Mouse (Mus musculus) kidney, embryonic 14.5 days (tissue): Measurements from ENCODE around the gene Gm20604. TPM values are rescaled to one million over a fixed set of nuclear protein-coding genes. Genes with fewer than 3 reads are reported as not detected.

Source experiments
- ATAC-seq: fragments of 200-750 bp; cut with Nextera tagmentation; 2 replicates; pipeline ENCODE4 v1.8.0; 2017; ENCODE audit warnings: moderate number of reproducible peaks, mild to moderate bottlenecking, moderate TSS enrichment, moderate library complexity; ENCODE audit not compliant: low FRiP score, low TSS enrichment
- H3K27ac ChIP-seq: fragments of 300-500 bp; sonication (generic); 2 replicates; pipeline ENCODE4 v1.5.1; 2014; ENCODE audit warnings: low read depth, mild to moderate bottlenecking, low read length, moderate library complexity, mixed read lengths
- H3K27me3 ChIP-seq: fragments of 300-500 bp; sonication (generic); 2 replicates; pipeline ENCODE4 v1.6.1; 2014; ENCODE audit warnings: mild to moderate bottlenecking, low read length; ENCODE audit not compliant: control insufficient read depth, insufficient read depth
- H3K36me3 ChIP-seq: fragments of 300-500 bp; sonication (generic); 2 replicates; pipeline ENCODE4 v1.6.1; 2014; ENCODE audit warnings: low read length, mixed read lengths; ENCODE audit not compliant: control insufficient read depth, insufficient read depth
- H3K4me1 ChIP-seq: fragments of 300-500 bp; sonication (generic); 2 replicates; pipeline ENCODE4 v1.6.1; 2014; ENCODE audit warnings: low read length, mixed read lengths; ENCODE audit not compliant: control insufficient read depth, insufficient read depth
- H3K4me2 ChIP-seq: fragments of 300-500 bp; sonication (generic); replicated peaks from 2 replicates; pipeline ENCODE4 v1.6.1; 2014; ENCODE audit warnings: low read depth, mild to moderate bottlenecking, low read length
- H3K4me3 ChIP-seq: fragments of 300-500 bp; sonication (generic); 2 replicates; pipeline ENCODE4 v1.5.1; 2014; ENCODE audit warnings: mild to moderate bottlenecking, low read length
- H3K9ac ChIP-seq: fragments of 300-500 bp; sonication (generic); 2 replicates; pipeline ENCODE4 v1.6.1; 2014; ENCODE audit warnings: low read depth, mild to moderate bottlenecking, low read length, moderate library complexity
- H3K9me3 ChIP-seq: fragments of 300-500 bp; sonication (generic); 2 replicates; pipeline ENCODE4 v1.6.1; 2016; ENCODE audit warnings: low read length; ENCODE audit not compliant: control insufficient read depth
- WGBS: fragments of 180-500 bp; shearing (Covaris S2); extraction: QIAGEN DNeasy Blood & Tissue Kit; methylation state at CpG from one replicate; pipeline ENCODE4 v1.1.7; 2014; 5-methylcytosine and 5-hydroxymethylcytosine counted together
- polyA plus RNA-seq: library from polyadenylated mRNA; unstranded; fragments of >200 nt; fragmentation: Nextera tagmentation; extraction: Ambion mirVana; gene quantifications from 2 replicates; pipeline ENCODE4 v1.2.1, GENCODE M21; 2014

Gene Gm20604
- polyA plus RNA-seq, 1 experiment from 2014 or later, result 25.8 TPM

- Histone ChIP-seq H3K9ac (no peak overlapping the region), H3K36me3 (peaks cover 14% of the 10 kb centered on the region; the same call in 1 of the 2 replicates), H3K27me3 (no peaks in the 10 kb centered on the region), H3K4me3 (no peak overlapping the region), H3K4me1 (peaks cover 9% of the 10 kb centered on the region; the same call in 1 of the 2 replicates), H3K4me2 (no peak overlapping the region), H3K9me3 (no peaks in the 10 kb centered on the region), H3K27ac (no peak overlapping the region)
- 92% methylated on average over 3 of the region's 3 CpGs for WGBS
- no peak for ATAC-seq
These were observed 10.2 kb downstream of the Gm20604 start for GRCm38 (mm10) chr12:102748256-102748655.

- Histone ChIP-seq H3K36me3 (peaks cover 14% of the 10 kb centered on the region; the same call in 1 of the 2 replicates), H3K9ac (peak overlapping the region; percentile 85; the same call in 1 of the 2 replicates), H3K27ac (no peak overlapping the region), H3K27me3 (no peaks in the 10 kb centered on the region), H3K9me3 (no peaks in the 10 kb centered on the region), H3K4me1 (peaks cover 9% of the 10 kb centered on the region; the same call in 1 of the 2 replicates), H3K4me3 (peak overlapping the region; percentile 72; the same call in 1 of the 2 replicates), H3K4me2 (peak overlapping the region; percentile 85)
- ATAC-seq, result no peak
- 64% methylated on average over 6 of the region's 6 CpGs for WGBS
These were observed 13.6 kb downstream of the Gm20604 start for GRCm38 (mm10) chr12:102744839-102745238.

GRCm38 (mm10) chr12:102743589-102744574 lies 14.6 kb downstream of the Gm20604 start, which contains the start of the genes Moap1 and Tmem251:
TSS of gene Moap1 (minus strand) at chr12:102743661.
TSS of gene Tmem251 (plus strand) at chr12:102743762.
- H3K4me3 ChIP-seq, result peak within 1 kb of the TSS; percentile 72
- ATAC-seq, result peak; percentile 96
- peaks cover 14% of the 10 kb centered on the region; the same call in 1 of the 2 replicates for H3K36me3 ChIP-seq
- H3K4me2 ChIP-seq, result peak within 1 kb of the TSS; percentile 85
- H3K27me3 ChIP-seq, result no peaks in the 10 kb centered on the region
- peaks cover 9% of the 10 kb centered on the region; the same call in 1 of the 2 replicates for H3K4me1 ChIP-seq
- H3K27ac ChIP-seq, result peak within 1 kb of the TSS; percentile 79
- H3K9ac ChIP-seq, result peak within 1 kb of the TSS; percentile 85
- H3K9me3 ChIP-seq, result no peaks in the 10 kb centered on the region
- WGBS, result under 1% methylated on average over 63 of the region's 63 CpGs

- Histone ChIP-seq H3K4me2 (peak overlapping the region; percentile 85), H3K9me3 (no peaks in the 10 kb centered on the region), H3K27me3 (no peaks in the 10 kb centered on the region), H3K36me3 (peaks cover 10% of the 10 kb centered on the region; the same call in 1 of the 2 replicates), H3K27ac (peak overlapping the region; percentile 79), H3K4me1 (peaks cover 9% of the 10 kb centered on the region; the same call in 1 of the 2 replicates), H3K4me3 (peak overlapping the region; percentile 72), H3K9ac (peak overlapping the region; percentile 85)
- WGBS, result under 1% methylated on average over 33 of the region's 33 CpGs
- peak; percentile 36; the same call in 1 of the 2 replicates for ATAC-seq
These were observed 15.4 kb downstream of the Gm20604 start for GRCm38 (mm10) chr12:102743036-102743588.

GRCm38 (mm10) chr12:102742056-102742455 lies 16.4 kb downstream of the Gm20604 start:
- H3K27me3 ChIP-seq, result no peaks in the 10 kb centered on the region
- H3K4me3 ChIP-seq, result no peak overlapping the region
- no peaks in the 10 kb centered on the region for H3K9me3 ChIP-seq
- H3K9ac ChIP-seq, result no peak overlapping the region
- H3K4me1 ChIP-seq, result peaks cover 9% of the 10 kb centered on the region; the same call in 1 of the 2 replicates
- H3K27ac ChIP-seq, result no peak overlapping the region
- H3K4me2 ChIP-seq, result no peak overlapping the region
- no peak for ATAC-seq
- H3K36me3 ChIP-seq, result peaks cover 8% of the 10 kb centered on the region; the same call in 1 of the 2 replicates
- 87% methylated on average over 7 of the region's 7 CpGs for WGBS

- H3K36me3 ChIP-seq, result no peaks in the 10 kb centered on the region
- 73% methylated on average over 3 of the region's 3 CpGs for WGBS
- no peak overlapping the region for H3K27ac ChIP-seq
- no peaks in the 10 kb centered on the region for H3K27me3 ChIP-seq
- H3K4me1 ChIP-seq, result peaks cover 9% of the 10 kb centered on the region; the same call in 1 of the 2 replicates
- H3K9ac ChIP-seq, result no peak overlapping the region
- no peak for ATAC-seq
- no peak overlapping the region for H3K4me3 ChIP-seq
- H3K4me2 ChIP-seq, result no peak overlapping the region
- no peaks in the 10 kb centered on the region for H3K9me3 ChIP-seq
These were observed 18.2 kb downstream of the Gm20604 start for GRCm38 (mm10) chr12:102740285-102740684.

GRCm38 (mm10) chr12:102739096-102739495 lies 19.4 kb downstream of the Gm20604 start:
- H3K4me1 ChIP-seq, result no peaks in the 10 kb centered on the region; the same call in 1 of the 2 replicates
- H3K4me3 ChIP-seq, result no peak overlapping the region
- no peak overlapping the region for H3K27ac ChIP-seq
- H3K36me3 ChIP-seq, result no peaks in the 10 kb centered on the region
- H3K27me3 ChIP-seq, result no peaks in the 10 kb centered on the region
- no peak overlapping the region for H3K4me2 ChIP-seq
- WGBS, result 85% methylated on average over 5 of the region's 5 CpGs
- no peaks in the 10 kb centered on the region for H3K9me3 ChIP-seq
- ATAC-seq, result no peak
- H3K9ac ChIP-seq, result no peak overlapping the region

GRCm38 (mm10) chr12:102733381-102733780 lies 25.1 kb downstream of the Gm20604 start:
- WGBS, result 14% methylated on average over 4 of the region's 5 CpGs
- ATAC-seq, result no peak
- H3K27me3 ChIP-seq, result no peaks in the 10 kb centered on the region

More at GRCm38 (mm10) chr12:102733381-102733780, 25.1 kb downstream of the Gm20604 start:
- Histone ChIP-seq H3K4me3 (no peak overlapping the region), H3K4me2 (no peak overlapping the region), H3K4me1 (peaks cover 16% of the 10 kb centered on the region), H3K9me3 (no peaks in the 10 kb centered on the region), H3K9ac (no peak overlapping the region), H3K27ac (no peak overlapping the region), H3K36me3 (no peaks in the 10 kb centered on the region)
